Mouse (Mus musculus) small intestine, adult 2 months (tissue): ENCODE data around the gene Gm14124.
"Not testable (repeated sequence)": the region's sequence is repeated elsewhere in the genome, so short reads cannot be mapped to it uniquely, and the experiment has no call there.

Experiments used
- CTCF ChIP-seq: fragments of 200-500 bp; IDR thresholded peaks from 2 replicates; pipeline ENCODE4 v1.5.1; 2012; ENCODE audit warnings: low read depth, mild to moderate bottlenecking, control low read depth, inconsistent platforms, low read length, moderate library complexity, mixed read lengths; ENCODE audit not compliant: insufficient replicate concordance, insufficient read length; ENCODE audit errors: extremely low read depth
- POLR2A ChIP-seq: fragments of 200-500 bp; IDR thresholded peaks from 2 replicates; pipeline ENCODE4 v1.6.1; 2012; ENCODE audit warnings: low read depth, mild to moderate bottlenecking, control low read depth, inconsistent platforms, low read length, moderate library complexity

DNA sequence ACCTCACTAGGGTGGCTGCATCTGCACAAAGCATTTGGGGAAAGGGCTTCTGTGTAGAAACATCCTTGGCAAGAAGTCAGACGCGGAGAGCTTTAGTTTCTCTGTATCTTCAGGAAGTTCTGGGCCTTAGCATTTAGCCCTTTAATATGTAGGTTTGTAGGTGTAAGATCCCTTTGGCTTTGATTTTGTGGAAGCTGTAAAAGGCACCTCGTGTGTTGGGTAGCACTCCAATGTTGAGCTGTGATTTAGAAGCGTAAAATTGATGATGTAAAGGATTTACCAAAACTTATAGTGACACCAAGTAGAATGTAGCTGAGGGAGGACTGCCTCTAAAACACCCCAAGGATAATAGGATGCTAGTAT lies 39.0 kb upstream of the Gm14124 start:
- not testable (repeated sequence) for TF ChIP-seq CTCF, POLR2A
